ENCODE assay signal across 15 mouse cellular contexts in the genomic region with DNA sequence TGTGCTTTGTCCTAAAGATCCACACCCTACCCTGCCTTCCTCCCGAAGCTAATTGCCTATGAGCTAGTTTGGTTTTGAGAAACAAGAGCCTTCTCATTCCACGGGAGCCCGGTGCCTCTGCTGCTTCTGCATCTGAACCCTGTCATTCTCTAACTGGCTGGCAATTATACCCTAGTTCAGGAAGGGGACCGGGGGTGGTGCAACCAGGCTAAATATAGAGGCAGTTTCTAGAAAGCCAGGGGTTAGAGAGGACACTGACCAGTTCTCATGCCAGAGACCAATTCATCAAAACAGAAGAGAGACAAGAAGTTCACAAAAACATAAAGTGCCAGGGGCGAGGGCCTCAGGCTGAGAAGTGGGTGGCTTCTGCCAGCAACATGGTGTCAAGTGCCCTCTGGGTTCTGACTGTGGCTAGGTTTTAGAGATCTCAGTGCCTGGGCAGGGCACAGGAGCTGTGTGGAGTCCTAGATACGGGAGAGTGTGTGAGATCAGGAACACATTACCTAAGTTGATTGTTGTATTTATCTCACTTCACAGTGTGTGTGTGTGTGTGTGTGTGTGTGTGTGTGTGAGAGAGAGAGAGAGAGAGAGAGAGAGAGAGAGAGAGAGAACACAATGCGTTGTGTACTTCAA. TPM values are rescaled to one million over a fixed set of nuclear protein-coding genes. Genes with fewer than 3 reads are reported as not detected.
A peak's percentile ranks its signal among the peaks of the same experiment; 100 is the strongest.
DNase-seq lines count a peak whose midpoint lies in the region; ATAC-seq and TF ChIP-seq lines count a peak whose summit lies in the region.
"Had no signal": no experiment of that assay in that cellular context is flagged by ENCODE, and none has a peak within 500 bp of the region (broad histone marks: within the 10 kb centered on the region; RNA-seq: fewer than 3 reads in every experiment).

No protein-coding gene starts in this region.

- H3K27me3 ChIP-seq in heart, adult 2 months (ENCODE audit: control insufficient read depth, insufficient read depth, low read length): no peaks in the 10 kb centered on the region
- H3K27me3 ChIP-seq in heart, embryonic 10.5 days (ENCODE audit: insufficient read depth, poor library complexity, severe bottlenecking): peaks cover 22% of the 10 kb centered on the region; the same call in 1 of the 2 replicates
- no peaks in the 10 kb centered on the region for H3K27me3 ChIP-seq in liver, embryonic 14.5 days (ENCODE audit: control insufficient read depth, insufficient read depth, low read length)
- H3K27me3 ChIP-seq: limb, embryonic 12.5 days; midbrain, embryonic 12.5 days had no signal

- no peaks in the 10 kb centered on the region for H3K9me3 ChIP-seq in heart, embryonic 10.5 days
- no peaks in the 10 kb centered on the region for H3K9me3 ChIP-seq in liver, embryonic 14.5 days (ENCODE audit: control insufficient read depth, low read length)
- H3K9me3 ChIP-seq: limb, embryonic 12.5 days; midbrain, embryonic 12.5 days had no signal

- TF ChIP-seq CTCF in heart, adult 2 months (IDR thresholded peaks at IDR 0.05): no peak
- no peak for TF ChIP-seq CTCF in liver, embryonic 14.5 days (IDR thresholded peaks at IDR 0.05; ENCODE audit: low read depth)

- no peak overlapping the region for H3K4me2 ChIP-seq in liver, embryonic 14.5 days (ENCODE audit: low read depth)
- H3K4me2 ChIP-seq: limb, embryonic 12.5 days; midbrain, embryonic 12.5 days had no signal

- TF ChIP-seq POLR2A in heart, adult 2 months (IDR thresholded peaks at IDR 0.05; ENCODE audit: insufficient read depth, low read depth, low read length): no peak

- H3K4me1 ChIP-seq in heart, adult 2 months (ENCODE audit: control insufficient read depth, insufficient read depth, low read length): no peaks in the 10 kb centered on the region; the same call in 1 of the 2 replicates
- H3K4me1 ChIP-seq in heart, embryonic 10.5 days: peaks cover 14% of the 10 kb centered on the region
- no peaks in the 10 kb centered on the region; a peak in 1 of 4 replicates for H3K4me1 ChIP-seq in liver, embryonic 14.5 days (replicated peaks; ENCODE audit: control insufficient read depth in 2 of 2, insufficient read depth in 2 of 2, low read length in 1 of 2)
- H3K4me1 ChIP-seq: midbrain, embryonic 12.5 days had no signal

- H3K27ac ChIP-seq in heart, adult 2 months: peak overlapping the region; percentile 80
- H3K27ac ChIP-seq in heart, embryonic 10.5 days: peak overlapping the region; percentile 66
- no peak overlapping the region for H3K27ac ChIP-seq in liver, embryonic 14.5 days
- H3K27ac ChIP-seq: limb, embryonic 12.5 days; midbrain, embryonic 12.5 days had no signal

- H3K79me2 ChIP-seq in heart, adult 2 months (replicated peaks; ENCODE audit: control insufficient read depth, insufficient read depth, low read length): no peaks in the 10 kb centered on the region

- H3K9ac ChIP-seq in heart, adult 2 months (ENCODE audit: low read depth, low read length): 0 out of 2 replicates have a peak overlapping the region, but pooled peaks have one; percentile 32
- no peak overlapping the region for H3K9ac ChIP-seq in liver, embryonic 14.5 days (replicated peaks)
- H3K9ac ChIP-seq: limb, embryonic 12.5 days; midbrain, embryonic 12.5 days had no signal

- no peak for TF ChIP-seq EP300 in heart, adult 2 months (IDR thresholded peaks at IDR 0.05; ENCODE audit: insufficient read depth, low read depth, low read length)
- no peak for TF ChIP-seq EP300 in liver, embryonic 14.5 days (IDR thresholded peaks at IDR 0.05; ENCODE audit: low read depth)

- DNase-seq in heart, adult 2 months: peak in 1 of 2 experiments; percentile 61
- no peak for DNase-seq in heart, postnatal 25 days (ENCODE audit: low spot score)
- peak; percentile 15 for DNase-seq in NIH3T3 (ENCODE audit: low read depth)
- DNase-seq in heart, embryonic 10.5 days (ENCODE audit: low spot score): no peak
- no peak for DNase-seq in liver, embryonic 14.5 days (ENCODE audit: low read depth in 3 of 3, low spot score in 3 of 3)
- DNase-seq in layer of hippocampus, postnatal 10 days (ENCODE audit: low spot score in 2 of 2): no peak
- DNase-seq: cerebellum, adult 2 months; embryo, embryonic 11 days; kidney, postnatal 14 days; lung, postnatal 10 days; right cerebral cortex, postnatal 14 days had no signal

- 0 out of 2 replicates have a peak, but pooled peaks have one; percentile 37 for ATAC-seq in liver, embryonic 14.5 days (ENCODE audit: insufficient read depth)
- ATAC-seq in frontal cortex, adult (ENCODE audit: low TSS enrichment): no peak

- no peaks in the 10 kb centered on the region for H3K36me3 ChIP-seq in heart, adult 2 months (ENCODE audit: control insufficient read depth, insufficient read depth, low read length)
- H3K36me3 ChIP-seq in heart, embryonic 10.5 days: no peaks in the 10 kb centered on the region
- H3K36me3 ChIP-seq in liver, embryonic 14.5 days (replicated peaks; ENCODE audit: control insufficient read depth, insufficient read depth, low read depth): no peaks in the 10 kb centered on the region
- H3K36me3 ChIP-seq: limb, embryonic 12.5 days; midbrain, embryonic 12.5 days had no signal

- WGBS in heart, adult 2 months: 42% methylated on average over 7 of the region's 7 CpGs
- 43% methylated on average over 7 of the region's 7 CpGs for WGBS in heart, embryonic 10.5 days
- whole genome bisulfite sequencing in liver, embryonic 14.5 days (ENCODE audit: insufficient replicate concordance): 31% methylated on average over 7 of the region's 7 CpGs

- no peak overlapping the region for H3K4me3 ChIP-seq in heart, adult 2 months
- no peak overlapping the region for H3K4me3 ChIP-seq in heart, embryonic 10.5 days
- no peak overlapping the region for H3K4me3 ChIP-seq in liver, embryonic 14.5 days (ENCODE audit: insufficient read depth in 1 of 2, low read depth in 2 of 2, low read length in 2 of 2)
- H3K4me3 ChIP-seq: limb, embryonic 12.5 days; midbrain, embryonic 12.5 days; myocyte had no signal

- intact Hi-C loops in heart, adult 2 months (cut with DNase I): no loop called here
- intact Hi-C loops in heart, postnatal 25 days (cut with DNase I): no loop called here

RNA-seq across cellular contexts. Expression of a gene that starts 31.6 kb away (rescaled TPM):
- total RNA-seq in heart, adult 2 months (2021): 1 to 10 TPM; 1.1 to 2.0 TPM
- 2.3 and 2.7 TPM in 2 replicates for polyA plus RNA-seq in heart, adult 2 months (2012; rRNA removed)
- total RNA-seq in heart, postnatal 25 days (2021): 1 to 10 TPM; 1.5 to 2.5 TPM
- polyA plus RNA-seq in heart, embryonic 10.5 days (2016; fragmentation: Nextera tagmentation; extraction: Ambion mirVana): 0.75 and 0.77 TPM in 2 replicates
- polyA plus RNA-seq in liver, embryonic 14.5 days (2012; rRNA removed): 0.08 and 0.11 TPM in 2 replicates
- polyA plus RNA-seq in liver, embryonic 14.5 days (2014; fragmentation: Nextera tagmentation; extraction: Ambion mirVana): 0.15 and 0.32 TPM in 2 replicates
- total RNA-seq in layer of hippocampus, postnatal 10 days (2021): under 1 TPM in 1 of 2 experiments, not detected in 1; 0.07 TPM

RNA-seq across cellular contexts. Expression of a gene that starts 34.5 kb away (rescaled TPM):
- total RNA-seq in heart, adult 2 months (2021): 10 to 100 TPM; 23.7 to 25.7 TPM
- polyA plus RNA-seq in heart, adult 2 months (2012; rRNA removed): 54.9 and 61.8 TPM in 2 replicates
- 10 to 100 TPM; 30.3 to 33.0 TPM for total RNA-seq in heart, postnatal 25 days (2021)
- 23.4 and 26.7 TPM in 2 replicates for polyA plus RNA-seq in heart, embryonic 10.5 days (2016; fragmentation: Nextera tagmentation; extraction: Ambion mirVana)
- 8.6 and 11.3 TPM in 2 replicates for polyA plus RNA-seq in liver, embryonic 14.5 days (2012; rRNA removed)
- polyA plus RNA-seq in liver, embryonic 14.5 days (2014; fragmentation: Nextera tagmentation; extraction: Ambion mirVana): 4.7 and 6.6 TPM in 2 replicates
- 10 to 100 TPM; 29.1 to 32.0 TPM for total RNA-seq in layer of hippocampus, postnatal 10 days (2021)
